Mouse (Mus musculus) CH12.LX (cell line): Measurements from ENCODE around the gene Pgap3.

Experiments
- CTCF ChIP-seq, 2 experiments: IDR thresholded peaks in 1 of 2; conservative IDR thresholded peaks in 1 of 2; 2 replicates each; pipeline ENCODE4 v1.5.1; 2011 to 2012; ENCODE audit warnings: low read depth in 2 of 2, low read length in 2 of 2, improper control_type of control experiment in 1 of 2, inconsistent platforms in 1 of 2, mild to moderate bottlenecking in 1 of 2, moderate library complexity in 1 of 2
- ELF1 ChIP-seq: IDR thresholded peaks from 2 replicates; pipeline ENCODE4 v1.6.1; 2014; ENCODE audit warnings: low read depth, mild to moderate bottlenecking, inconsistent platforms, low read length, improper control_type of control experiment
- EP300 ChIP-seq: IDR thresholded peaks from 2 replicates; pipeline ENCODE4 v1.6.1; 2011; ENCODE audit warnings: low read length, improper control_type of control experiment
- JUN ChIP-seq: IDR thresholded peaks from 2 replicates; pipeline ENCODE4 v1.6.1; 2011; ENCODE audit warnings: low read depth, mild to moderate bottlenecking, low read length, improper control_type of control experiment, moderate library complexity; ENCODE audit not compliant: insufficient read depth
- MAX ChIP-seq: IDR thresholded peaks from 2 replicates; pipeline ENCODE4 v1.6.1; 2011; ENCODE audit warnings: low read length, improper control_type of control experiment
- MAZ ChIP-seq: IDR thresholded peaks from 2 replicates; pipeline ENCODE4 v1.6.1; 2012; ENCODE audit warnings: low read depth, mild to moderate bottlenecking, inconsistent platforms, low read length, improper control_type of control experiment, moderate library complexity
- MEF2A ChIP-seq: IDR thresholded peaks from 2 replicates; pipeline ENCODE4 v1.6.1; 2014; ENCODE audit warnings: low read depth, mild to moderate bottlenecking, inconsistent platforms, low read length, improper control_type of control experiment, borderline replicate concordance
- NELFE ChIP-seq: IDR thresholded peaks from 2 replicates; pipeline ENCODE4 v1.6.1; 2011; ENCODE audit warnings: low read depth, low read length, improper control_type of control experiment
- POLR2A ChIP-seq: IDR thresholded peaks from 2 replicates; pipeline ENCODE4 v1.6.1; 2011; ENCODE audit warnings: low read depth, mild to moderate bottlenecking, improper control_type of control experiment, low read length
- TCF12 ChIP-seq: IDR thresholded peaks from 2 replicates; pipeline ENCODE4 v1.6.1; 2014; ENCODE audit warnings: low read depth, mild to moderate bottlenecking, inconsistent platforms, low read length, improper control_type of control experiment
- USF1 ChIP-seq: IDR thresholded peaks from 2 replicates; pipeline ENCODE4 v1.6.1; 2014; ENCODE audit warnings: low read depth, mild to moderate bottlenecking, inconsistent platforms, low read length, improper control_type of control experiment

DNA sequence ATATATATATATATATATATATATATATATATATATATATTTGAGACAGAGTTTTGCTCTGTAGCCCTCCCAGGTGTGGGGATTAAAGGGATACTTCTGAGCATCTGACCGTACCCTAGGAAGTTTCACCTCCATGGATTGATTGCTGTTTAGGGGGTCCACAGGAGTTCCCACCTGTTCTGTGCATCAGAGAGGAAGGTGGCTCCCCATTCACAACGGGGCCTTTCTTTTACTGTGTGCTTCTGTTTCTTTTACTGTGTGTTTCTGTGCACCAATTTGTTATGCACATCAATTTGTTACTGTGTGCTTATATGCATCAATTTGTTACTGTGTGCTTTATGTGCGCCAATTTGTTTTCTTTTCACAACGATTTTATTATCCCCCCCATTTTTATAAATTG is 59.1 kb downstream of the Pgap3 start:
- TF ChIP-seq EP300 (no peak), MAZ (no peak), MEF2A (no peak), POLR2A (no peak), TCF12 (no peak), JUN (no peak), CTCF (conservative IDR thresholded peaks at IDR 0.05 in 1 of 2, IDR thresholded peaks at IDR 0.05 in 1 of 2; ENCODE audit: low read depth in 2 of 2, low read length in 2 of 2) (no peak), USF1 (no peak), NELFE (no peak), MAX (no peak), ELF1 (no peak)
